Mouse (Mus musculus) intestine, postnatal 0 days (tissue): Measurements from ENCODE around the gene Cacnb3. TPM values are rescaled to one million over a fixed set of nuclear protein-coding genes. Genes with fewer than 3 reads are reported as not detected.
A peak's percentile ranks its signal among the peaks of the same experiment; 100 is the strongest.

Source experiments
- ATAC-seq: fragments of 200-750 bp; cut with Nextera tagmentation; 2 replicates; pipeline ENCODE4 v1.8.0; 2017; ENCODE audit warnings: mild to moderate bottlenecking, moderate TSS enrichment, moderate library complexity
- H3K27ac ChIP-seq: fragments of 300-500 bp; sonication (generic); 2 replicates; pipeline ENCODE4 v1.5.1; 2014; ENCODE audit warnings: mild to moderate bottlenecking, low read depth, low read length, moderate library complexity
- H3K27me3 ChIP-seq: fragments of 300-500 bp; sonication (generic); replicated peaks from 2 replicates; pipeline ENCODE4 v1.6.1; 2014; ENCODE audit warnings: low read length, mixed read lengths; ENCODE audit not compliant: control insufficient read depth, insufficient read depth
- H3K36me3 ChIP-seq: fragments of 300-500 bp; sonication (generic); 2 replicates; pipeline ENCODE4 v1.6.1; 2014; ENCODE audit warnings: mild to moderate bottlenecking, moderate library complexity; ENCODE audit not compliant: control insufficient read depth, insufficient read depth
- H3K4me1 ChIP-seq: fragments of 300-500 bp; sonication (generic); replicated peaks from 2 replicates; pipeline ENCODE4 v1.6.1; 2014; ENCODE audit warnings: antibody characterized with exemption, low read length, mixed read lengths; ENCODE audit not compliant: control insufficient read depth, insufficient read depth
- H3K4me2 ChIP-seq: fragments of 300-500 bp; sonication (generic); replicated peaks from 2 replicates; pipeline ENCODE4 v1.6.1; 2014; ENCODE audit warnings: low read depth, mild to moderate bottlenecking, moderate library complexity
- H3K4me3 ChIP-seq: fragments of 300-500 bp; sonication (generic); 2 replicates; pipeline ENCODE4 v1.5.1; 2014; ENCODE audit warnings: low read depth, low read length
- H3K9ac ChIP-seq: fragments of 300-500 bp; sonication (generic); 2 replicates; pipeline ENCODE4 v1.6.1; 2014; ENCODE audit warnings: mild to moderate bottlenecking, low read depth, low read length
- H3K9me3 ChIP-seq: fragments of 300-500 bp; sonication (generic); 2 replicates; pipeline ENCODE4 v1.6.1; 2016; ENCODE audit warnings: mixed run types; ENCODE audit not compliant: control insufficient read depth
- CTCF ChIP-seq: sonication (generic); IDR thresholded peaks from 2 replicates; pipeline ENCODE4 v1.5.1; 2016; ENCODE audit warnings: low read depth, mild to moderate bottlenecking, control low read depth, antibody characterized with exemption, moderate library complexity
- WGBS: fragments of 180-500 bp; shearing (Covaris S2); extraction: QIAGEN DNeasy Blood & Tissue Kit; methylation state at CpG from one replicate; pipeline ENCODE4 v1.1.7; 2014; 5-methylcytosine and 5-hydroxymethylcytosine counted together
- polyA plus RNA-seq: library from polyadenylated mRNA; unstranded; fragments of >200 nt; fragmentation: Nextera tagmentation; extraction: Ambion mirVana; gene quantifications from 2 replicates; pipeline ENCODE4 v1.2.1, GENCODE M21; 2015

The Cacnb3 gene
- polyA plus RNA-seq, 1 experiment from 2014 or later: 10.3 TPM

DNA sequence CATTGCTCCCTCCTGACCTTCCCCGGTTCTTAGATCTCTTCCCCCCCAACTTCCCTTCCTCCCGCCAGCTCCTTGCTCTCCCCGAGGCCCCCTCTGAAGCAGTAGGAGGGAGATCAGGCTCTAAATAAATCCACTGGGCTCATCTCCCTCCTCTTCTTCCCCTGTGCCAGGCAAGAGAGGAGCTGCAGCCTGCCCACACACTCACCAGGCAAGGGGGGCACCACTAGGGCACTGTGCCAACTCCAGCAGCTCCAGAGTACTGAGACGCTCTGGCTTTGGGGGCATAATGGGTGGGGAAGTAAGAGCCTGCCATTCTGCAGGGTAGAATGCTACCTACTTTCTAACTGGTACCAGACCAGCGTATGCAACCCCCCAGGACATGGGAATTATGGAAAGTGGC lies 5.9 kb downstream of the Cacnb3 start:
- no peak for TF ChIP-seq CTCF
- Histone ChIP-seq H3K9ac (no peak overlapping the region), H3K4me2 (no peak overlapping the region), H3K4me3 (no peak overlapping the region), H3K9me3 (no peaks in the 10 kb centered on the region), H3K36me3 (peaks cover 5% of the 10 kb centered on the region; the same call in 1 of the 2 replicates), H3K27ac (no peak overlapping the region), H3K4me1 (0 out of 2 replicates have a peak, but pooled peaks cover 4% of the 10 kb centered on the region), H3K27me3 (peaks cover 23% of the 10 kb centered on the region; the same call in 1 of the 2 replicates)
- 63% methylated on average over 5 of the region's 5 CpGs for WGBS
- no peak for ATAC-seq

DNA sequence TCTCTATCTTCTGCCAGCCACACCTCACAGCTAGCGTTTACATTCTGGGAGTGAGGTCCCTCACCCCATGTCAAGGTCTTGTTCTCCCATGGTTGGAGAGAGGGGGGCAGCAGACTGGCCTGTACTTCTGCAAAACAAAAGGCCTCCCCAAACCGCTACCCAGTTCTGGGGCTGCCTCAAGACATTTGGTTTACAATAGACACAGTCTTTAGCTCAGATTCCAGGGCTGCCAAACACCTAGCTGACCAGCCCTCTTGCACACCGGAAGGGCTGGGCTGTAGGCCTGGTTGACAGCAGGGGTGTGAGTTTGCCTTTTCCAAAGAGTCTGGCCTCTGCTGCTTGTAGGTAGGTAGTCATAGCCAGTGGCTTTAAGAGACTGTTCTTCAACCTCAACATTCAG lies 6.5 kb downstream of the Cacnb3 start:
- Histone ChIP-seq H3K9ac (no peak overlapping the region), H3K4me3 (no peak overlapping the region), H3K4me2 (no peak overlapping the region), H3K4me1 (0 out of 2 replicates have a peak, but pooled peaks cover 4% of the 10 kb centered on the region), H3K36me3 (peaks cover 6% of the 10 kb centered on the region; the same call in 1 of the 2 replicates), H3K27me3 (peaks cover 19% of the 10 kb centered on the region; the same call in 1 of the 2 replicates), H3K9me3 (no peaks in the 10 kb centered on the region), H3K27ac (no peak overlapping the region)
- WGBS: 62% methylated on average over 3 of the region's 3 CpGs
- no peak for ATAC-seq
- TF ChIP-seq CTCF: no peak

DNA sequence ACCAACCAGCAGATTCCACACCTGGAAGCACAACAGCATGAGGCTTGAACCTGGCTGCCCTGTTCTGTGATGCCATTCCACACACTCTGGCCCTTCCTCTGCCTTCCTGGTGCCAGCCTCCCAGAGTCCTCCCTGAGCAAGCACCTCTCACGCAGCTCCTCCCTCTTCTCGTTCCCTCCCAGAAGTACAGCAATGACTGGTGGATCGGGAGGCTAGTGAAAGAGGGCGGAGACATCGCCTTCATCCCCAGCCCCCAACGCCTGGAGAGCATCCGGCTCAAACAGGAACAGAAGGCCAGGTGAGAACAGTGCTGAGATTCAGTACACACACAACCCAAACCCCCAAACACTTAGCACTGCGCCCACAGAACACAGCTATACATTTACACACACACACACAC lies 9.5 kb downstream of the Cacnb3 start:
- Histone ChIP-seq H3K4me1 (no peaks in the 10 kb centered on the region), H3K36me3 (peaks cover 28% of the 10 kb centered on the region), H3K27me3 (0 out of 2 replicates have a peak, but pooled peaks cover 2% of the 10 kb centered on the region), H3K27ac (no peak overlapping the region), H3K4me2 (no peak overlapping the region), H3K9me3 (no peaks in the 10 kb centered on the region), H3K4me3 (no peak overlapping the region), H3K9ac (no peak overlapping the region)
- 36% methylated on average over 8 of the region's 8 CpGs for WGBS
- peak; percentile 62; the same call in 1 of the 2 replicates for ATAC-seq
- no peak for TF ChIP-seq CTCF

DNA sequence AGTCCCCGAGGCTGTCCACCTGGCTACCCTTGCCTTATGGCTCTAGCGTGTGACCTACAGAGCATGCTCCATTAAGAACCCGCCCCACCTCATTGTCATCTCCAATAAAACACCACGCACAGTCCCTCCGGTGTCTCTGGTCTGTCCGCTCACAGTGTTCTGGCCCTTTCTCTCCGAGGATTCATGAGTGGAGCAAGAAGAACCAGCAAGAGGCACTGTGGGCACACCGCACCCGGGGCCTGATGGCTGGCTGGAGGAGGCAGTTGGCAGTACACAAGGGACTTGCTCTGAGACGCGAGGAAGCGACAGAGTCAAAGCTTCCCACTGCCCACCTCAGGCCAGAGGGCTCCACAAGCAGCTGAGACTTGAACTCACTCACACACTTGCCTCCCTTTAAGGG lies 13.8 kb downstream of the Cacnb3 start:
- no peak overlapping the region for H3K9ac ChIP-seq
- H3K4me2 ChIP-seq: no peak overlapping the region
- no peaks in the 10 kb centered on the region for H3K27me3 ChIP-seq
- peaks cover 70% of the 10 kb centered on the region for H3K36me3 ChIP-seq
- WGBS: 83% methylated on average over 12 of the region's 12 CpGs
- no peak overlapping the region for H3K4me3 ChIP-seq
- ATAC-seq: no peak
- TF ChIP-seq CTCF: no peak
- no peaks in the 10 kb centered on the region for H3K9me3 ChIP-seq
- H3K27ac ChIP-seq: no peak overlapping the region
- no peaks in the 10 kb centered on the region for H3K4me1 ChIP-seq

DNA sequence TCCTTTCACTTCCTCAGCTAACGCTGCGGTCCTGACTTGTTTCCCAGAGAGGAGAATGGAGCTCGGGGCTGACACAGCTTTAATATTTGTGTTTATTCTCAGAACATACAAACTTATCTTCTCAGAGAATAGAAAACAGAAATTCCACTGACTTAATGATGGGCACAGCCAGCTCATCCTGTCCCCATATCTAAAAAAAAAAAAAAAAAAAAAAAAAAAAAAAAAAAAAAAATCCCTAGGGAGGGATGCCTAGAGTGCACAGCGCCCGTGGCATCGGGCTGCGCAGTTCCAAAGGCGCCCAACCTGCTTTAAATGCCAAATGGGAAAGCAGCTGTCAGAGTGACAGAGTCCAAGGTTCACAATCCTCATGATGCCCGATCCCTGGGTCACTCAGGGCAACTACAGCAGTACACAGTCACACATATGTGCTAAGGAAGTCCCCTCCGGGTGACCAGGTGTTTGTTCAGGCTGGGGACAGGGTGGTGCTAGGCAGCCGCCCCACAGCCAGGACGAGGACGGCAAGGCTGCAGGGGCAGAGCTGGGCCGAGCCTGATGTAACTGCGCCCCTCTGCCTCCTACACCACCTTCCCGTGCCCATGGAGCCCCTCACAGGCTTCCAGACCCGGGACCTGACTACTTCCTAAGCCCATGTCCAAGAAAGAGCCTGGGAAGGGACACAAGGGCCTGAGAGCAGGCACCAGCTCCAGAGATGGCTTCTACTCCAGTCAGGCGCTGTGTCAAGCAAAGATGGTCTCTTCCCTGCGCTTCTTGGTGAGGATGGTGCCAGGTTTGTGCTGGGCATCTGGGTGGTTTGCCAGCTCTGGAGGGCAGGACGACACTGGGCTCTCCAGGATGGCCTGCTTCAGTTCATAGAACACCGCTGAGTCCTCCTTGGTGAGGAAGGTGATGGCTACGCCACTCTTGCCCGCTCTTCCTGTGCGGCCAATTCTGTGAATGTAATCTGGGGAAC lies 14.7 kb downstream of the Cacnb3 start:
- Histone ChIP-seq H3K4me1 (no peaks in the 10 kb centered on the region), H3K9me3 (no peaks in the 10 kb centered on the region), H3K36me3 (peaks cover 76% of the 10 kb centered on the region), H3K4me3 (no peak overlapping the region), H3K27me3 (no peaks in the 10 kb centered on the region), H3K4me2 (no peak overlapping the region), H3K27ac (0 out of 2 replicates have a peak overlapping the region, but pooled peaks have one; percentile 35), H3K9ac (no peak overlapping the region)
- no peak for TF ChIP-seq CTCF
- ATAC-seq: peak; percentile 65; the same call in 1 of the 2 replicates
- 81% methylated on average over 24 of the region's 24 CpGs for WGBS

DNA sequence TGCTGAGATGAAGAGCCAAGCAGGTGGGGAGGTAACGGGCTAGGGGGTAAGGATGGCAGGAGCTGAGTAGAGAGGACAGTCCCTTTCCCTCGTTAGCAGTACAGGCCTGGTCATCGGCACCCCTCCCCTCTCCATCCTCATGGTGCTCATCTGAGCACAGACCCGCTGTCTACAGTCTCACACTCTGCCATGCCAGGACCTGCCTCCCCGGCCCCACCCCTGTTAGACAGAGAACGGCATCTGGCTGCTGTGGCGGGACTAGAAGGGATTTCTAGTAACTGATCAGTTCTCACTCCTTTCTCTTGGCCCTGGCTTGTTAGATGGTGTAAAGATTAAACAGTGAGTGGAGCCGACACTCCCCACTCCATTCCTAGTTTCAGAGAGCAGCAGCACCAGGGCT lies 16.1 kb downstream of the Cacnb3 start:
- Histone ChIP-seq H3K4me2 (no peak overlapping the region), H3K27ac (no peak overlapping the region), H3K4me3 (no peak overlapping the region), H3K9ac (no peak overlapping the region), H3K36me3 (peaks cover 89% of the 10 kb centered on the region), H3K4me1 (no peaks in the 10 kb centered on the region), H3K27me3 (no peaks in the 10 kb centered on the region), H3K9me3 (no peaks in the 10 kb centered on the region)
- TF ChIP-seq CTCF: no peak
- 75% methylated on average over 8 of the region's 8 CpGs for WGBS
- no peak for ATAC-seq
